Comparison of ENCODE assay signal across 8 mouse cellular contexts in genomic region chr11:30267036-30267891, GRCm38 (mm10). TPM values are rescaled to one million over a fixed set of nuclear protein-coding genes. Genes with fewer than 3 reads are reported as not detected.
DNase-seq lines count a peak whose midpoint lies in the region; ATAC-seq and TF ChIP-seq lines count a peak whose summit lies in the region.

No protein-coding gene starts in this region.

- no peak for TF ChIP-seq EP300 in ES-Bruce4 (IDR thresholded peaks at IDR 0.05; ENCODE audit: insufficient read depth, low read depth, low read length)

- peak; percentile 43 for ATAC-seq in cerebellum, adult (ENCODE audit: insufficient number of reproducible peaks, low FRiP score, low TSS enrichment)
- peak; percentile 78 for ATAC-seq in forebrain, embryonic 15.5 days (replicated peaks)

- peak; percentile 65 to 80 for DNase-seq in heart, postnatal 36 days
- DNase-seq in layer of hippocampus, adult 8-10 months (ENCODE audit: low spot score in 2 of 2), result peak; percentile 68 to 72
- peak; percentile 71 for DNase-seq in lung, adult 2 months
- DNase-seq in thymus, postnatal 36 days, result peak; percentile 25 to 37

- peaks cover 4% of the 10 kb centered on the region for H3K27me3 ChIP-seq in ES-Bruce4 (ENCODE audit: control insufficient read depth, insufficient read depth, low read length, poor library complexity, severe bottlenecking)
- H3K27me3 ChIP-seq in forebrain, embryonic 15.5 days, result peaks cover 4% of the 10 kb centered on the region; the same call in 1 of the 2 replicates

- peak overlapping the region; percentile 92 for H3K4me3 ChIP-seq in ES-Bruce4 (ENCODE audit: low read depth, low read length)
- H3K4me3 ChIP-seq in forebrain, embryonic 15.5 days, result peak overlapping the region; percentile 72
- peak overlapping the region; percentile 84 for H3K4me3 ChIP-seq in lung, adult 2 months (replicated peaks; ENCODE audit: extremely low read depth, low read depth, low read length)
- H3K4me3 ChIP-seq in olfactory bulb, adult 2 months (ENCODE audit: insufficient read depth, low read depth, low read length), result peak overlapping the region; percentile 81

- H3K36me3 ChIP-seq in ES-Bruce4 (ENCODE audit: control insufficient read depth, insufficient read depth, low read length, poor library complexity, severe bottlenecking), result no peaks in the 10 kb centered on the region
- H3K36me3 ChIP-seq in forebrain, embryonic 15.5 days, result no peaks in the 10 kb centered on the region

- intact Hi-C loops in heart, postnatal 36 days (cut with DNase I), result loop anchor here (2.0 to 10.0 kb wide), 3 partner anchors 35 to 382 kb away; partner anchors contain the start of gene Acyp2

- H3K4me1 ChIP-seq in ES-Bruce4 (ENCODE audit: control insufficient read depth, insufficient read depth, low read length), result no peaks in the 10 kb centered on the region
- H3K4me1 ChIP-seq in forebrain, embryonic 15.5 days, result peaks cover 22% of the 10 kb centered on the region
- peaks cover 9% of the 10 kb centered on the region for H3K4me1 ChIP-seq in lung, adult 2 months (ENCODE audit: control insufficient read depth, insufficient read depth, low read length)
- H3K4me1 ChIP-seq in olfactory bulb, adult 2 months (ENCODE audit: control insufficient read depth, insufficient read depth, low read length), result no peaks in the 10 kb centered on the region

- no peaks in the 10 kb centered on the region for H3K9me3 ChIP-seq in ES-Bruce4 (replicated peaks; ENCODE audit: control insufficient read depth, insufficient read depth, low read length, poor library complexity, severe bottlenecking)
- H3K9me3 ChIP-seq in forebrain, embryonic 15.5 days, result no peaks in the 10 kb centered on the region

- no peak for TF ChIP-seq POLR2A in ES-Bruce4 (IDR thresholded peaks at IDR 0.05; ENCODE audit: insufficient read depth, low read length)
- peak; percentile 28; the same call in 1 of the 2 replicates for TF ChIP-seq POLR2A in lung, adult 2 months (IDR thresholded peaks at IDR 0.05; ENCODE audit: borderline replicate concordance, extremely low read depth, low read depth, low read length)
- TF ChIP-seq POLR2A in olfactory bulb, adult 2 months (IDR thresholded peaks at IDR 0.05; ENCODE audit: insufficient read depth, low read depth, low read length), result 0 out of 2 replicates have a peak, but pooled peaks have one; percentile 6

- peak overlapping the region; percentile 60 for H3K4me2 ChIP-seq in forebrain, embryonic 15.5 days (replicated peaks)

- TF ChIP-seq CTCF in ES-Bruce4 (IDR thresholded peaks at IDR 0.05; ENCODE audit: low read depth, low read length), result no peak
- TF ChIP-seq CTCF in lung, adult 2 months (IDR thresholded peaks at IDR 0.05; ENCODE audit: insufficient read depth, low read length), result no peak
- no peak for TF ChIP-seq CTCF in olfactory bulb, adult 2 months (IDR thresholded peaks at IDR 0.05; ENCODE audit: insufficient read depth, low read depth, low read length)

- under 1% methylated on average over 59 of the region's 69 CpGs for WGBS in forebrain, embryonic 15.5 days
- under 1% methylated on average over 69 of the region's 69 CpGs for WGBS in lung, adult 2 months
- WGBS in olfactory bulb, adult 2 months, result under 1% methylated on average over 65 of the region's 69 CpGs

- H3K27ac ChIP-seq in ES-Bruce4 (ENCODE audit: insufficient read depth, low read length), result no peak overlapping the region
- H3K27ac ChIP-seq in forebrain, embryonic 15.5 days (replicated peaks), result peak overlapping the region; percentile 95
- H3K27ac ChIP-seq in olfactory bulb, adult 2 months (ENCODE audit: insufficient read depth, low read depth, low read length), result peak overlapping the region; percentile 95

- H3K9ac ChIP-seq in ES-Bruce4 (ENCODE audit: low read depth, poor library complexity, severe bottlenecking), result peak overlapping the region; percentile 77
- H3K9ac ChIP-seq in forebrain, embryonic 15.5 days (replicated peaks), result peak overlapping the region; percentile 87

RNA-seq across cellular contexts. Expression of gene Sptbn1, which starts 0.7 kb away (rescaled TPM):
- 147 and 148 TPM in 2 replicates for polyA plus RNA-seq in ES-Bruce4 (2011; ENCODE audit: insufficient read depth, insufficient read length, low read depth, missing spikeins)
- polyA plus RNA-seq in forebrain, embryonic 15.5 days (2015; fragmentation: Nextera tagmentation; extraction: Ambion mirVana), result 125 and 134 TPM in 2 replicates
- 100 to 1,000 TPM; 527 to 592 TPM for total RNA-seq in heart, postnatal 36 days (2021)
- total RNA-seq in layer of hippocampus, adult 8-10 months (2022), result 100 to 1,000 TPM; 536 to 568 (median 551) TPM
- 222 and 294 TPM in 2 replicates for polyA plus RNA-seq in lung, adult 2 months (2012; rRNA removed)
- 195 and 347 TPM in 2 replicates for polyA plus RNA-seq in olfactory bulb, adult 2 months (2012; ENCODE audit: insufficient read depth, insufficient read length, low replicate concordance, missing spikeins)
